Comparison of ENCODE assay signal across 8 mouse cellular contexts in genomic region chr12:52097650-52098070, GRCm38 (mm10). TPM values are rescaled to one million over a fixed set of nuclear protein-coding genes. Genes with fewer than 3 reads are reported as not detected.
DNase-seq lines count a peak whose midpoint lies in the region; ATAC-seq lines count a peak whose summit lies in the region.

Gene Nubpl, plus strand, starts transcription at chr12:52097737.

- H3K27me3 ChIP-seq in hindbrain, embryonic 15.5 days: no peaks in the 10 kb centered on the region

- peak within 1 kb of the TSS; percentile 99 for H3K4me3 ChIP-seq in hindbrain, embryonic 15.5 days

- no peaks in the 10 kb centered on the region for H3K9me3 ChIP-seq in hindbrain, embryonic 15.5 days

- H3K4me1 ChIP-seq in hindbrain, embryonic 15.5 days (replicated peaks): peaks cover 6% of the 10 kb centered on the region; the same call in 1 of the 2 replicates

- H3K27ac ChIP-seq in hindbrain, embryonic 15.5 days (replicated peaks): peak within 1 kb of the TSS; percentile 80

- ATAC-seq in hindbrain, embryonic 15.5 days (ENCODE audit: low FRiP score, low read depth): peak; percentile 98

- H3K4me2 ChIP-seq in hindbrain, embryonic 15.5 days: peak within 1 kb of the TSS; percentile 69

- H3K9ac ChIP-seq in hindbrain, embryonic 15.5 days: peak within 1 kb of the TSS; percentile 95

- DNase-seq in T-cell, adult 2 months (ENCODE audit: low spot score): peak; percentile 94
- peak; percentile 96 to 97 for DNase-seq in cerebellum, postnatal 36 days
- DNase-seq in frontal cortex, postnatal 36 days (ENCODE audit: low spot score in 2 of 2): peak; percentile 94 to 96
- peak; percentile 90 for DNase-seq in left cerebral cortex, adult 11 months (ENCODE audit: low spot score)
- peak; percentile 96 for DNase-seq in lung, postnatal 4 days
- peak; percentile 93 for DNase-seq in retina, postnatal 7 days (ENCODE audit: low read depth, low spot score)
- peak; percentile 90 for DNase-seq in urinary bladder, adult 2 months (ENCODE audit: low spot score)

- WGBS in hindbrain, embryonic 15.5 days: under 1% methylated on average over 32 of the region's 32 CpGs

- H3K36me3 ChIP-seq in hindbrain, embryonic 15.5 days: no peaks in the 10 kb centered on the region

RNA-seq across cellular contexts. Expression of gene Nubpl, which starts in this region (rescaled TPM):
- polyA plus RNA-seq in hindbrain, embryonic 15.5 days (2015; fragmentation: Nextera tagmentation; extraction: Ambion mirVana): 6.7 and 7.8 TPM in 2 replicates
- 4.2 TPM in 2 replicates for polyA plus RNA-seq in urinary bladder, adult 2 months (2012; rRNA removed)

Comparison
In these comparisons a context has a peak if more than half of its experiments do, and no peak if none do; other contexts are left out.
1. Peak in every context shown above with its lines: DNase-seq, ATAC-seq, H3K4me3 ChIP-seq and H3K27ac ChIP-seq.